Mouse (Mus musculus) thymus, postnatal 0 days (tissue): ENCODE results near the gene Ubap1l. TPM values are rescaled to one million over a fixed set of nuclear protein-coding genes. Genes with fewer than 3 reads are reported as not detected.
A peak's percentile ranks its signal among the peaks of the same experiment; 100 is the strongest.

ENCODE experiments used
- DNase-seq: peaks from one replicate; pipeline ENCODE4 v3.0.0-alpha.2; 2015; ENCODE audit warnings: low spot score
- polyA plus RNA-seq: library from polyadenylated mRNA; unstranded; fragments of >200 nt; fragmentation: Nextera tagmentation; extraction: Ambion mirVana; gene quantifications from 2 replicates; pipeline ENCODE4 v1.2.1, GENCODE M21; 2015

The Ubap1l gene
- polyA plus RNA-seq, 1 experiment from 2014 or later: 0.22 TPM

- peak; percentile 49 for DNase-seq
Measured at GRCm38 (mm10) chr9:65372449-65372848, 11.6 kb downstream of the Ubap1l start.

GRCm38 (mm10) chr9:65374468-65375162 lies 13.8 kb downstream of the Ubap1l start:
- DNase-seq: no peak

- DNase-seq: no peak
Measured at GRCm38 (mm10) chr9:65375163-65375934, 14.5 kb downstream of the Ubap1l start.

GRCm38 (mm10) chr9:65381017-65381590 lies 20.3 kb downstream of the Ubap1l start:
- DNase-seq: no peak

GRCm38 (mm10) chr9:65382031-65382750 lies 21.4 kb downstream of the Ubap1l start:
- DNase-seq: no peak

GRCm38 (mm10) chr9:65382751-65383097 lies 21.9 kb downstream of the Ubap1l start:
- DNase-seq: no peak

GRCm38 (mm10) chr9:65384276-65384675 lies 23.4 kb downstream of the Ubap1l start:
- no peak for DNase-seq

- no peak for DNase-seq
Measured at GRCm38 (mm10) chr9:65386373-65387140, 25.7 kb downstream of the Ubap1l start.

GRCm38 (mm10) chr9:65390752-65391612 lies 30.1 kb downstream of the Ubap1l start:
- DNase-seq: peak; percentile 27

- no peak for DNase-seq
Measured at GRCm38 (mm10) chr9:65391613-65391964, 30.7 kb downstream of the Ubap1l start, which contains the start of gene Kbtbd13. Gene Kbtbd13 (minus strand): TSS chr9:65391652.

- DNase-seq: peak; percentile 64
Measured at GRCm38 (mm10) chr9:65392638-65393364, 32.0 kb downstream of the Ubap1l start.

- DNase-seq: no peak
Measured at GRCm38 (mm10) chr9:65393606-65394005, 32.8 kb downstream of the Ubap1l start.

GRCm38 (mm10) chr9:65394360-65394759 lies 33.5 kb downstream of the Ubap1l start:
- DNase-seq: no peak

- peak; percentile 59 for DNase-seq
Measured at GRCm38 (mm10) chr9:65398279-65398678, 37.4 kb downstream of the Ubap1l start, which contains the start of gene Rasl12. Gene Rasl12 (plus strand): TSS chr9:65398506.

GRCm38 (mm10) chr9:65399934-65400333 lies 39.1 kb downstream of the Ubap1l start:
- DNase-seq: no peak

GRCm38 (mm10) chr9:65404331-65405183 lies 43.7 kb downstream of the Ubap1l start:
- no peak for DNase-seq

GRCm38 (mm10) chr9:65405184-65405449 lies 44.3 kb downstream of the Ubap1l start:
- DNase-seq: no peak

GRCm38 (mm10) chr9:65407327-65407726 lies 46.5 kb downstream of the Ubap1l start:
- DNase-seq: no peak

- DNase-seq: no peak
Measured at GRCm38 (mm10) chr9:65407861-65408260, 47.0 kb downstream of the Ubap1l start.
